Mouse (Mus musculus) left cerebral cortex, adult 8-10 months (tissue): ENCODE data around the gene Lrrc30. TPM values are rescaled to one million over a fixed set of nuclear protein-coding genes. Genes with fewer than 3 reads are reported as not detected.

ENCODE experiments used
- DNase-seq, 2 experiments: peaks; one replicate each; pipeline ENCODE4 v3.0.0; 2022; ENCODE audit warnings: low spot score in 2 of 2
- total RNA-seq, 4 experiments: library from RNA; stranded (reverse); gene quantifications; 2 replicates each; pipeline ENCODE4 v1.2.4; 2022

Gene Lrrc30
- total RNA-seq, result not detected

DNA sequence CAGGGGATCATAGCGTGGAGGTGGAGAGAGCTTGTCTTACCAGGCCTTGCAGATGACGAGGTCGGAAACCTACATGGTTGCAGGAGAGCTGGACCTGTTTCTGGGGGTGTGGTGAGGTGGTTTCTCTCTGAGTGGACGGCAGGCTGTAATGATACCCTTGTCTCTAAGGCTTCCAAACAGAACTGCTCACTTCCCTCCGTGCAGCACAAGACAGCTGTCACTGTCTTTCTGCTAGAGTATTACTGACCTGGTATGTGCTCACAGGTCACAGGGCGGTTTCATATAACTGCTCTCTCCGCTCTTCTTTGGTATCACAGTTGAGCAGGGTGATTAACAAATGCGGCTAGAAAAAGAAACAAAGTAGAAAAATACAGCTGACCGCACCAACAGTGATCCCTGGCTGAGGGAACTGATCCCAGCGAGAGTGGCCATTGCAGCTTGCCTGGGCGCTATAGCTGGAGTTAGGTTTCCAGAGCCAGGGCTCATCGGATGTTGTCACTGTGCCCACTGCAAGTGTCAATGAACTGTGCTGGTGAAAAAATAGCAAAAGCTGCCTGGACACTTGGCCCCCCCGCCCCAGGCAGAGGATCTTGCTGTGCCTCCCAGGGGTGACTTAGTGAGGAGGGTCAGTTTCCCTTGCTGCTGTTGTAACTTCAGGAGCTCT is at the start of gene Lrrc30:
Gene Lrrc30, minus strand, starts transcription at position 48 of the 664 bp plus-strand sequence.
- no peak for DNase-seq

DNA sequence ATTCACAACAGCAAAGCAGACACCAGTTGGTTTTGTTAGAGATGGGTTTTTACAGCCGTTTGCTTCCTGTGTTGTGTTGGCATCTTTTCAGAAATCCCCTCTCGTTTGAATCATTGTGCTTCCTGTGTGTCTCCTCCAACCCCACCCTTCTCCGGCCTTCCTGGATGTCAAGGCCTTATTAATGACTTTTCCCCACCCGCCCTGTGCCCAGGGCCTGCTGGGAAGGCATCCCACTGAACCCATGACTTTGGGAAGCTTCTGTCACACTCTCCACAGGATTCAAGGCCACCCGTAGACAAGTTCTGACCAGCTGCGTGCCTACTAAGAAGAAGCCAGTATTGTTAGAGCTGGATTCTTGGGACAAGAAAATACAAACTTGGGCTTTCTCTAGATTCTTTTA is 48.6 kb upstream of the Lrrc30 start:
- no peak for DNase-seq

DNA sequence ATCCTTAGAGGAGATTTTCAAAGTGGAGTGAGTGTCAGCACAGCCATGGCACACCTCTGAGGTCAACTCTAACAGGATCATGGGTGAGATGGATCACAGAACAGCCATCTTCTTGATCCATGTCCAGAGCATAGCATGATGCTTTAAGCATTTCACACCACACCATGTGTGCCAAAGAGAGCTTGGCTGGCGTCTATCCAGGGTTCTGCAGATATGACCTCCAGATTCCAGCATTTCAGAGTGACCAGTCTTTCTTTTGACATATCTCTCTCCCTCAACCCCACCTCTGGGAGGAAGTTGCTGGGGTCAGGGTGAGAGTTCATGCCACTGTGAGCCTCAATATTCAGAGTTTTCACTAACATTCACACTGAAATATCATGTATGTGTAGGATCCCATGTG is 46.1 kb upstream of the Lrrc30 start:
- DNase-seq, result no peak

DNA sequence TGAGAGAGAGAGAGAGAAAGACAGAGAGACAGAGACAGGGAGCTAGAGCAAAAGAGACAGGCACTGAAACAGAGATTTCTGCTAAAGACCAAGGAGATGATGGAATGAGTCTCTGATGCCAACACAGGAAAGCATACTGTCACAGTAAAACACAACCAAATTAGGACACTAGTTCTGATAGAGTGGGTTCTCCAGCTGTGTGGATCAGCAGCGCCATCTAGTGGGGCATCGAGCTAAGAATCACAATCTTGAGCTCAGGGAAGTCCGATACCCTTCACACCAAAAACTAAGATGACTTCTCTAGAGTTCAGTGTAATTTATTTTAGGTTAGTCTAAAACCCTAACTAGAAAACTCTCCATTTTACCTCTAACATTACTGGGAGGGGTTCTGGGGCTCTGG is 35.5 kb upstream of the Lrrc30 start:
- peak; percentile 10 to 32 for DNase-seq

DNA sequence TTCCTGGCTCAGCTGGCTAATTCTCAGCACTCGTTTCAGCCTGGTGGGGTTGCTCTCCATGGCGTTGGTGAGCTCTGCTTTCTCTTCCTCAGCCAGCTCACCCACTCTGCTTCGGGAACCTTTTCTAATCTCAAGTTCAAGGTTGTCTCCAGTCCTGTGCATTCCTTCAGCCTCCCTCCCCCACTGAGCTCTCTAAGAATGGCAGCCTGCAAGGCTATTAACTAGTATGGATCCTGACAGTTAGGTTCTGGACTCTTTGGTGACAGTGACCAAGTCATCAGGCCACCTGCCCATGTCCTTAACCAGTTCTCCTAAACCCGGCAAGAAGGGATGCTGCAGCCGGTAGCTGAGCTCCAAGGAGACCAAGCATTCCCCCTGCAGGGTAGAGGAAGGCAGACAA is 34.5 kb upstream of the Lrrc30 start:
- no peak for DNase-seq

DNA sequence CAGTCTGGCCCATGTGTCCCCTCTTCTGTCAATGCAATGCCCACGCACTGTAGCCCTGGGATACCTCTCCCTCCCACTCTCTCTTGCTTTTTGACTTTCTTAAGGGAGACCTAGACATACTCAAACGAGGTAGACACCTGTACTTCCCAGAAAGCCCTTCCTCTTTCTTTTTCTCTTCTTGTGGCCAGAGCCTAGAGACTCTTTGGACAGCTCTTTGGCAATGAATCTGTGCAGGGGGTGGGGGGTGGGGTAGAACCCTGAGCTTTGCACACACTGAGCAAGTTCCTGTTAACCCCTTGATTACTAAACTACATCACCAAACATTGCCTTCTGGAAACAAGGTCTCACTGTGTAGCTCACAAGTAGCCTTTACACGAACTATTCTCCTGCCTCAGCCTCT is 31.8 kb upstream of the Lrrc30 start:
- no peak for DNase-seq

DNA sequence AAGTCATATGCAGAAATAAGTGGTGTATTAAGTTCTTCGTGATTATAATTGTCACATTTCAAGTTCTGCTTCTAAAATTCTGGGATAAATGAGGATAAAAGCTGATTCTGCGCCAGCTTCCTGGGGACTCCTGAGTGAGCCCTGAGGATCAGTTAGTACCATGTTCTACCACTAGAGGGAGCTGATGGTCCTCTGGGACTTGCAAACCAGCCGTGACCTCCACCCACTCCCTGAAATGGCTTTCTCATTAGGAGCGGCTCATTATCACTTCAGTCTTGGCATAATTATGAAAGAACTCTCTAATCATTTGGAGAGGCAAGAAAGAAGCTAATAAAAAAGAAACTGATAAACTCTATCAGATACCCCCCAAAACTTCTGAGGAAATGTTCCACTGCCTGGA is 19.0 kb upstream of the Lrrc30 start:
- peak in 1 of 2 experiments; percentile 19 for DNase-seq

GRCm38 (mm10) chr17:67641627-67642026 is 9.1 kb upstream of the Lrrc30 start:
- DNase-seq, result no peak

GRCm38 (mm10) chr17:67638119-67638810 is 5.7 kb upstream of the Lrrc30 start:
- DNase-seq, result no peak

DNA sequence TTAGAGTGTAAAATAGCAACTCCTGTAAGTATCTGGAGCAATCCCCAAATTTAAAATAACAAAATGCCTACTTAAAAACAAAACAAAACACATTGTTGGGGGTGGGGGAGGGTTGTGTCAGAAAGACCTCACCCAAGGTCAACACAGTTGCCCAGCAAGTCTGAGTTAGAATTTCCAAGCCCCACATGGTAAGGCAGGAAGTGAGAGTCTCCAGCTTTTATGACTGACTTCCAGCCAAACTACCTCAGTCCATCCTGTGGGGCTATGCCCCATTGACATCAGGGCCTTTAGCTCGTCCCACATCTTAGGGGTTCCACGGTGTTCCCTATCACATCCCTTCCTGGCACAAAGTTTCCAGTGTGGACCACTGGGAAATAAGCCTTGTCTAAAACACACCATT is 4.4 kb upstream of the Lrrc30 start:
- DNase-seq, result no peak

- DNase-seq, result no peak
Observed at GRCm38 (mm10) chr17:67636304-67636703, 3.8 kb upstream of the Lrrc30 start.

DNA sequence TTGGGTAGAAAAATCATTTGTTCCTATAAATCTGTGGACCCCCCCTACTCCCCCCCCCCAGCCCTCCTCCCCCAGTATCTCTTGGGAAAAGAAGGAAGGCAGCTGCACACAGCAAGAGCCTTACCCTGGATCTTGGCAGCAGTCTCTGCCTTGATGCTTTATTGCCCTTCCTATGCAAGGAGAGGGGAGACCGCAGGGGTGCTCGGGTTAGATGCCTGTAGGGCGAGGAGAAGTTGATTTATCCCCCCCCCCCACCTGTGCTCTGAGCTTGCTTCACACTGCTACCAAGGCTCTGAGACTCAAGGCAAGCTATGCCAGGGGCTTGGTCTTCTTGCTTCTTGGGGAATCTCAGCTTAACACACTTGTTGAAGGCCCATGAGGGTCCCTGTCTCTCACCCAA is 2.8 kb downstream of the Lrrc30 start:
- DNase-seq, result no peak

- DNase-seq, result peak in 1 of 2 experiments; percentile 14
Observed at GRCm38 (mm10) chr17:67629211-67629657, 3.3 kb downstream of the Lrrc30 start.

GRCm38 (mm10) chr17:67628475-67628874 is 4.0 kb downstream of the Lrrc30 start:
- DNase-seq, result peak in 1 of 2 experiments; percentile 15

DNA sequence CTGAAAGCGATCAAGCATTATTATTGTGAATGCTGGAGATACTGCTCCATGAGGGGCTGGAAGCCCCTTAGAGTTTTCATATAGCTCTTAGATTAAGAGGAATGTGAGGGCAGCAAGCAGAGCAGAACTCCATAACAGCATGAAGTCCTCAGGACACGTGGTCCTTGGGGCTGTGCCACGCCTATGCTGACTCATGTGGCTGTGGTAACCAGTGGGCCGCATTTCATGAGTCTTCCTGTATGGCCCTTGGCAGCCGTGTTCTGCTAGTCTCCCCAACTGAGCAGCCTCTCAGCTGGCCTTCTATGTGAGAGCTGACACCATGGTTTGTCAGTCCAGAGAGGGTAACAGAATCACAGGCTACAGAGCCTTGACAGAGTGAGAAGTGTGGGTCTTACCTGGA is 7.1 kb downstream of the Lrrc30 start:
- no peak for DNase-seq

DNA sequence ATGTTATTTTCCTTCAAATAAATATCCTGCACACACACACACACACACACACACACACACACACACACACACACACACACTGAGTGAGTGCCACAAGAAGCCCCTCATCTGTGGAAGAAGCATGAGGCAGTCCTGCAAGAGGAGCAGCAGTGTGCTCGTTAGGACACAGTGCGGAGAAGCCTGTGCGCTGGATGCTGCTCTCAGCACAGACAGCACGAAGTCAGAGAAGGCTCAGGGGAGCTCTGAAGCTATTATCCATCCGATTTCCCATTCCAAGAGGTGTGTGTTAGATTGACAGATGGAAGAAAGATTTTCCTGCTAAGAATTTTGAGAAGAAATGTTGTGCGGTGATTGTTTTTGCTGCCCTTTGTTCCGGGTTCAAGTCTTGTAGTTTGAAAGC is 13.5 kb downstream of the Lrrc30 start:
- DNase-seq, result no peak

GRCm38 (mm10) chr17:67614381-67614780 is 18.1 kb downstream of the Lrrc30 start:
- DNase-seq, result no peak

GRCm38 (mm10) chr17:67612576-67612975 is 19.9 kb downstream of the Lrrc30 start:
- no peak for DNase-seq

DNA sequence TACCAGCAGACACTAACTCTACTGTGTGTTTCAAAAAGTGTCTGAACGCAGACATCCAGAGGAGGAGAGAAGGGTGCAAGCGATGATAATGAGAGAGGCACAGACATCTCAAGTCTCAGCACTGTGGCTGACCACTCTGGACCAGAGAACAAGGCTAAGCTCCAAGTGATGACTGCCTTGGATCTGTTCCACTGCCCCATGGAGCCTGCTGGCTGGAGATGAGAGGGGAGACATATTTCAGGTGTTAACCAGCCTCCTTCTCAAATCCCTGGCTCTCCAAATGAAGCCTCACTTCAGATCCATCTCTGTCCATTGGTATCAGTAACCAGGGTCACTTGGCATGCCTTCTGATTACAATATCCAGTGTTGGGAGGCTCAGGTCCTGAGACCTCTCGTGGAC is 20.4 kb downstream of the Lrrc30 start:
- no peak for DNase-seq

DNA sequence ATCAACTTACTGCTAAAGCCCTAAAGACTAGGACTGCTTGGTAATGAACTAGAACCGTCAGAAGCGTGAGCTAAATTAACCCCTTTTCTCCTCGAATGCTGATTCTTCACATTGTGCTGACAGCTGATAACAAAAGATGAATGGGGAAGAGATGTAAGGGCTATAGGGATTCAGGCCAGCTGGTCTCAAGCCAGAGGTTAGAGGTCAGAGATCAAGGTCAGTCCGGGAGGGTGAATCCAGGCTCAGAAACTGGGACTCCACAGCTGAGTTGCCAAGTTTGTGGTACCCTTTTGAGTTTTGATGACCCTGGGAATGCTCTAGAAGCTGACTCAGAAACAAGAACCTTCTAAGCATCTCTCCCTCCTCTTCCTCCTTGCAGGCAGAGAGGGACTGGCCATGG is 28.1 kb downstream of the Lrrc30 start:
- no peak for DNase-seq

DNA sequence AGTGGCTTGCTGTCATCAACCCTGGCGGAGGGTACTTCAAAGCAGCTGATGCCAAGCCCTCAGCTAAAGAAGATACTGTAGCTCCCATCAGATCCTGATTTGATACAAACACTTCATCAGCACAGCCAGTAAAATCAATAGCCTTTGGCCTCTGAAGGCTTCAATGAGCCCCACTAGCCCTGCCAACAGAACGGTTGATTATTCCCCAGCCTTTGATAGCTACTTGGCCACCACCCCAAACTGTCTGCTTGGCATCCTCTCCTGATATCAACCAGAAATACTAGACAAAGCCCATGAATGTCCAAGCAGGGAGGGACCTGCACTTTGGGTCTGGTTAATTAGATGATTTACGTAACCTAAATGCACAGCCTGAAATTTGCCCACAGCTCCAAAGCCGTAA is 30.0 kb downstream of the Lrrc30 start:
- no peak for DNase-seq

- DNase-seq, result peak; percentile 47 to 60
Observed at GRCm38 (mm10) chr17:67584937-67585579, 47.5 kb downstream of the Lrrc30 start.

- no peak for DNase-seq
Observed at GRCm38 (mm10) chr17:67584533-67584932, 48.0 kb downstream of the Lrrc30 start.
